Mouse (Mus musculus) kidney, embryonic 15.5 days (tissue): ENCODE data around the gene Lum. TPM values are rescaled to one million over a fixed set of nuclear protein-coding genes. Genes with fewer than 3 reads are reported as not detected.

Experiments
- ATAC-seq: fragments of 200-750 bp; cut with Nextera tagmentation; replicated peaks from 2 replicates; pipeline ENCODE4 v1.8.0; 2017; ENCODE audit warnings: moderate TSS enrichment; ENCODE audit not compliant: low FRiP score
- H3K27ac ChIP-seq: fragments of 300-500 bp; sonication (generic); 2 replicates; pipeline ENCODE4 v1.5.1; 2015; ENCODE audit warnings: mild to moderate bottlenecking, inconsistent platforms
- H3K27me3 ChIP-seq: fragments of 300-500 bp; sonication (generic); 2 replicates; pipeline ENCODE4 v1.6.1; 2015; ENCODE audit warnings: inconsistent platforms
- H3K36me3 ChIP-seq: fragments of 300-500 bp; sonication (generic); 2 replicates; pipeline ENCODE4 v1.6.1; 2015; ENCODE audit warnings: inconsistent platforms
- H3K4me1 ChIP-seq: fragments of 300-500 bp; sonication (generic); 2 replicates; pipeline ENCODE4 v1.6.1; 2015; ENCODE audit warnings: inconsistent platforms
- H3K4me2 ChIP-seq: fragments of 300-500 bp; sonication (generic); 2 replicates; pipeline ENCODE4 v1.6.1; 2015; ENCODE audit warnings: moderate library complexity, mild to moderate bottlenecking, inconsistent platforms
- H3K4me3 ChIP-seq: fragments of 300-500 bp; sonication (generic); replicated peaks from 2 replicates; pipeline ENCODE4 v1.5.1; 2015; ENCODE audit warnings: mild to moderate bottlenecking, inconsistent platforms
- H3K9ac ChIP-seq: fragments of 300-500 bp; sonication (generic); 2 replicates; pipeline ENCODE4 v1.6.1; 2015; ENCODE audit warnings: mild to moderate bottlenecking, inconsistent platforms
- H3K9me3 ChIP-seq: fragments of 300-500 bp; sonication (generic); replicated peaks from 2 replicates; pipeline ENCODE4 v1.6.1; 2016; ENCODE audit warnings: inconsistent platforms
- WGBS: fragments of 180-500 bp; shearing (Covaris S2); methylation state at CpG from one replicate; pipeline ENCODE4 v1.1.7; 2015; ENCODE audit warnings: mixed read lengths; 5-methylcytosine and 5-hydroxymethylcytosine counted together
- polyA plus RNA-seq: library from polyadenylated mRNA; unstranded; fragments of >200 nt; fragmentation: Nextera tagmentation; extraction: Ambion mirVana; gene quantifications from 2 replicates; pipeline ENCODE4 v1.2.1, GENCODE M21; 2015

Gene Lum
- polyA plus RNA-seq, 1 experiment from 2014 or later: 101 TPM

DNA sequence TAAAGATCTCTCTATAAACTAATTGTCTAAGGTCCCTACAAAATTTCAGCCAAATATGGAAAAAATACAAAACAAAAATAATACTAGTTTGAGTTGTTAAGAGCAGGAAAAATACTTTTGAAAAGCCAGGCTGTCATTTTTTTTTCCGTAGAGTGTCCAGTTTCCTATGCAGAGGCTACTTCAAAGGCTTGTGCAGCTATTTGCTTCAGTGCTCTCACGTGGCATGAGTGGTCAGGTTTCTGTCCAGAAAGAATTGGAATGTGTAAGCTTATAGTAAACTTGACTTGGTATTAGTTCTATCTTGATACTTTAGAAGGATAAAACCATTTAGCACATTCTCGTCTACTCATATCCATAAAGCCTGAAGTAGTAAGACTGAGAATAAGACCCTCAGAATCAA is 26.8 kb downstream of the Lum start:
- Histone ChIP-seq H3K36me3 (no peaks in the 10 kb centered on the region), H3K9me3 (no peaks in the 10 kb centered on the region; the same call in 1 of the 2 replicates), H3K27ac (no peak overlapping the region), H3K9ac (no peak overlapping the region), H3K27me3 (no peaks in the 10 kb centered on the region), H3K4me1 (no peaks in the 10 kb centered on the region), H3K4me2 (no peak overlapping the region), H3K4me3 (no peak overlapping the region)
- peak; percentile 58 for ATAC-seq
- WGBS: 33% methylated on average over 3 of the region's 3 CpGs

DNA sequence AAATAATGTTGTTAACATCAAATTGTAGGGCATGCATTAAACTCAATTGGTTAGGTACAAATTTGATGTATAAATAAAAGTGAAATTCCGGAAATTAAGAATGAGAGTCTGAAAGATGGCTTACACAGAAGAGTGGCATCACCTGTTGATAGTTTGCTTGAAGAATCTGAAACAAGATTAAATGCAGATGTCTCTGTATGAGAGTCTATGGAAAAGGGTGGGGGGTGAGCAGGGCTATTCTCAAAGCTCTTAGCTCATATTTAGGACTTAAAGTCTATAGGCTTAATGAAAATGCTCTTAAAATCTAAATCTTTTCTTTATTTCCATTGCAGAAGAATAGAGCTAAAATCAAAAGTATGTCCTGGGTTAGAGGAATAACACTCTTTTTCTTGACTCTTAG is 30.8 kb downstream of the Lum start:
- no peak for ATAC-seq
- WGBS: 85% methylated on average over 1 of the region's 1 CpGs
- no peak overlapping the region for H3K4me2 ChIP-seq

DNA sequence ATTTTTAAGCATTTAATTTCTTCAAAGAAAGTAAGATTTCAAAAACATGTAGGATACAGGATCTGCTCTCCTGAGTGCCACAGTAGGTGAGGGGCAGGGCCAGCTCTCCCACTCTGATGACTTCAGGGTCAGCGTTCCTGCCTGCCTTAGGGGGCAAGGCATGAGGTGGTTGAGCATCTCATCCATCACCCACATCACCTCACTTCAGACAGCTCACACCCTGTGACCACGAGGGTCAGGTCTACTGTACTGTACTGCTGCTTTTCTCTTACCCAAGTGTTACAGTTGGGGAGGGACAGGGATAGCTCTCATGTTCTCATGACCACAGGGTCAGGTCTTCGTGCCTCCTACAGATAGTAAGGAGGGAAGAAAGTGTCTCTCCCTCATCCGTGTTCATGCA is 36.8 kb downstream of the Lum start:
- peak; percentile 69 for ATAC-seq
- WGBS: 52% methylated on average over 4 of the region's 4 CpGs
- no peaks in the 10 kb centered on the region for H3K9me3 ChIP-seq
- H3K4me3 ChIP-seq: no peak overlapping the region
- H3K9ac ChIP-seq: no peak overlapping the region
- no peak overlapping the region for H3K27ac ChIP-seq
- no peak overlapping the region for H3K4me2 ChIP-seq
- H3K27me3 ChIP-seq: no peaks in the 10 kb centered on the region
- no peaks in the 10 kb centered on the region for H3K4me1 ChIP-seq
- H3K36me3 ChIP-seq: no peaks in the 10 kb centered on the region

More for the DNA sequence above, 30.8 kb downstream of the Lum start:
- no peaks in the 10 kb centered on the region for H3K27me3 ChIP-seq
- no peaks in the 10 kb centered on the region for H3K4me1 ChIP-seq
- no peak overlapping the region for H3K27ac ChIP-seq
- no peaks in the 10 kb centered on the region for H3K36me3 ChIP-seq
- no peaks in the 10 kb centered on the region for H3K9me3 ChIP-seq
- no peak overlapping the region for H3K4me3 ChIP-seq
- H3K9ac ChIP-seq: no peak overlapping the region

DNA sequence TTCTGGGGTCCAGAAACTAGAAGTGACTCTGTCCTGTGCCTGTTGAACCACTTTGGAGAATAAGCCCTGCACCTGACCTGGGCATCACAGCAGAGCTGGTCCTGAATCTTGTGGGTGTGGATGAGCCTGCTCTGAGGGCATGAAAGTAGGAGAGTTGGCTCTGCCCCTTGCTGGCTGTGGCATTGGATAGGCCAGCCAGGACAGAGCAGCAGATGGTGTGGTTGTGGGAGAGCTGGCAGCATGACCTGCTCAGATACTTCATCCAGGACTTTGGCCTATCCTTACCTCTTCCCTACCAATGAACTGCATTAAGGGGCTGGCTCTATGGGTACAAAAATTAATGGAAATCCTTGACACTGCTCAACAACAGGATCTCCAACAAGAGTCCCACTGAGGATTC is 38.3 kb downstream of the Lum start:
- no peaks in the 10 kb centered on the region for H3K4me1 ChIP-seq
- no peak overlapping the region for H3K4me2 ChIP-seq
- no peak for ATAC-seq
- no peak overlapping the region for H3K27ac ChIP-seq
- no peaks in the 10 kb centered on the region for H3K36me3 ChIP-seq
- H3K9me3 ChIP-seq: no peaks in the 10 kb centered on the region
- H3K9ac ChIP-seq: no peak overlapping the region
- no peak overlapping the region for H3K4me3 ChIP-seq
- H3K27me3 ChIP-seq: no peaks in the 10 kb centered on the region

DNA sequence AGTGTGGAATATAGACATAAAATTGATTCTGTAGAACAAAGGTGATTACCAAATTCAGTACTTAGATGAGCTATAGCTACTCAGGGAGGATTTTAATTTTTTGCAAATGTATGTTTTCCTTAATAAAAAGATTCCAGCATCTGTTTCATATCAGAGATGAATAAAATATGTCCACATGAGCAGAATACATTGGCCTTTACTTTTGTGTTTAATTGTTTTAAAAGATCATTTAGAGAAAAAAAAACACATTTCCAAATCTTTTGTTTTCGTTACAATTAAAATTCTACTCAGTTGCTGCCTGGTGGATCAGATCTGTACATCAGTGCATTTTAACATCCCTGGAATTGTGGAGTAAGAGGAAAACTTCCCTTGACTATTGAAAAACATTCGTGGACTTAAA is 41.7 kb downstream of the Lum start, which contains the start of gene Kera:
Kera (plus strand) TSS at position 301 of the 400 bp plus-strand sequence.
- no peak within 1 kb of the TSS for H3K9ac ChIP-seq
- WGBS: 78% methylated on average over 2 of the region's 2 CpGs
- H3K36me3 ChIP-seq: no peaks in the 10 kb centered on the region
- H3K4me1 ChIP-seq: no peaks in the 10 kb centered on the region
- no peak within 1 kb of the TSS for H3K4me3 ChIP-seq
- H3K27me3 ChIP-seq: no peaks in the 10 kb centered on the region
- no peak for ATAC-seq
- H3K4me2 ChIP-seq: no peak within 1 kb of the TSS
- no peaks in the 10 kb centered on the region for H3K9me3 ChIP-seq
- no peak within 1 kb of the TSS for H3K27ac ChIP-seq

Other genes starting within 250 kb of the Lum start
- 205 and 303 TPM in 2 replicates for gene Dcn, start 85.5 kb upstream of the Lum start, polyA plus RNA-seq
- gene Kera, start 41.8 kb downstream of the Lum start, polyA plus RNA-seq: 0.32 and 0.68 TPM in 2 replicates
- 0.53 and 0.66 TPM in 2 replicates for gene Epyc, start 78.9 kb downstream of the Lum start, polyA plus RNA-seq
- gene Ccer1, start 127.9 kb downstream of the Lum start, polyA plus RNA-seq: not detected in 2 replicates
- gene C030005K15Rik, start 161.6 kb downstream of the Lum start, polyA plus RNA-seq: not detected in 2 replicates